Mouse (Mus musculus): Measurements from ENCODE around the gene Hspa1b. TPM values are rescaled to one million over a fixed set of nuclear protein-coding genes. Genes with fewer than 3 reads are reported as not detected.
A peak's percentile ranks its signal among the peaks of the same experiment; 100 is the strongest.
"Not testable (repeated sequence)": the region's sequence is repeated elsewhere in the genome, so short reads cannot be mapped to it uniquely, and the experiment has no call there.

Hspa1b gene
- polyA plus RNA-seq, 1 experiment from 2014 or later: 2.6 TPM

DNA sequence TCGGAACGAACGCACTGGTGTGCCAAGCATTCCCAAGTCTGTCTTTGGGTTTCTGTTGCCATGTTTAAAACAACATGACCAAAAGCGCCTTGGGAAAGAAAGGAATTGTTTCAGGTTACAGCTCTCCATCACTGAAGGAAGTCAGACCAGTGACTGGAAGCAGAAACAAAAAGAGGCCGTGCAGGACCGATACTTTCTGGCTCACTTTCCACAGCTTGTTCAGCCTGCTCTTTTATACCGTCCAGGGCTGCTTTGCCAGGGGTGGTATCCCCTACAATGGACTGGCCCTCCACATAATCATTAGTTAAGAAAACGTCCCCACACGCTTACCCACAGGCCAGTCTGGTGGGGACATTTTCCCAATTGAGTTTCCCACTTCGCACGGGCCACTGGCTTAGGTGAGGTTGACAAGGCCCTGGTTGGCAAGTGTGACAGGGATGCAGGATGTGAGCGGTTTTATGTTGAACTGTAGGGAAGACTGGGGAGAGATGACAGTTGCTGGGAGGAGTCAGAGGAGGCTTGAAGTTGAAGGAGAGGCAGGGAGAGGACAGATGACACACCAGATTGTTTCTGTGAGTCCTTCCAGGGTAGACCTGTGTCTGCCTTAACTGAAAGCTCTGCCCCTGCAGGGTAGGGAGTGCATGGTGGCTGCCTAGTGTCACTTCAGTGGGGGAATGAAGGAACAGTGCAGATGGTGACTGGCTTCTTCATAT lies 43.3 kb upstream of the Hspa1b start:
- 4% methylated on average over 12 of the region's 12 CpGs for WGBS
- Histone ChIP-seq H3K27me3 (ENCODE audit: insufficient read depth, low read length) (no peaks in the 10 kb centered on the region), H3K9ac (ENCODE audit: low read depth, low read length) (peak overlapping the region; percentile 85), H3K4me3 (replicated peaks; ENCODE audit: low read depth, low read length) (peak overlapping the region; percentile 78), H3K4me1 (replicated peaks; ENCODE audit: insufficient read depth, low read length) (peaks cover 14% of the 10 kb centered on the region), H3K9me3 (replicated peaks; ENCODE audit: low read length) (no peaks in the 10 kb centered on the region), H3K4me2 (ENCODE audit: low read length) (peak overlapping the region; percentile 100), H3K36me3 (ENCODE audit: insufficient read depth, low read length) (peaks cover 23% of the 10 kb centered on the region), H3K27ac (peak overlapping the region; percentile 98)
- TF ChIP-seq CTCF (IDR thresholded peaks at IDR 0.05; ENCODE audit: low read depth): no peak
- ATAC-seq (replicated peaks; ENCODE audit: low FRiP score, low read depth) (no peak), DNase-seq (ENCODE audit: low spot score) (peak; percentile 52)

DNA sequence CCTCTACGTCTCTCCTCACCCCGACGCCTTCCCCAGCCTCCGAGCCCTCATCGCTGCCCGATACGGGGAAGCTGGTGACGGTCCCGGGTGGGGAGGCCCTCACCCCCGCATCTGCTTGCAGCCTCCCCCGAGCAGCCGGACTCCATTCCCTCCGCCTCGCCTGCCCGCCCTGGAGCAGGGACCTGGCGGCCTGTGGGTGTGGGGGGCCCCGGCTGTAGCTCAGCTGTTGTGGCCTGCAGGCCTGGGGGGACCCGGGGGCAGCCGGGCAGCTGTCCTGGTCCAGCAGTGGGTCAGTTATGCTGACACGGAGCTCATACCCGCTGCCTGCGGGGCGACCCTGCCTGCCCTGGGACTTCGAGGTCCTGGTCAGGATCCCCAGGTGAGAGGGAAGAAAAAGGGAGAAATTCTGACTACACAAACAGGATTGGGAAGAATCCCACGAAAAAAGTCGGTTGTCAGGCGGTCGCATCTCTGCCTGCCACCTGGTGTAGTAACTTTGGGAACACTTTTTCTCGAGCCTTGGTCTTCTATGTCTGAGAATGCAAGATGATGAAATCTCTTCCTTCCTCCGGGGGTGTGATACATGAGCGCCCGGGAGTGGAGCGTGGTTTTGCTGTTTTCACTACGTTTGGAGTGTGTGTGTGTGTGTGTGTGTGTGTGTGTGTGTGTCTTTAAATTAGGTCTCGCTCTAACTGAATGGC lies 42.6 kb upstream of the Hspa1b start:
- under 1% methylated on average over 35 of the region's 35 CpGs for WGBS
- TF ChIP-seq CTCF (IDR thresholded peaks at IDR 0.05; ENCODE audit: low read depth): no peak
- peak; percentile 22 for ATAC-seq (replicated peaks; ENCODE audit: low FRiP score, low read depth)
- Histone ChIP-seq H3K4me2 (ENCODE audit: low read length) (peak overlapping the region; percentile 100), H3K4me3 (replicated peaks; ENCODE audit: low read depth, low read length) (peak overlapping the region; percentile 78), H3K36me3 (ENCODE audit: insufficient read depth, low read length) (peaks cover 21% of the 10 kb centered on the region), H3K27me3 (ENCODE audit: insufficient read depth, low read length) (no peaks in the 10 kb centered on the region), H3K9me3 (replicated peaks; ENCODE audit: low read length) (no peaks in the 10 kb centered on the region), H3K27ac (peak overlapping the region; percentile 98), H3K9ac (ENCODE audit: low read depth, low read length) (peak overlapping the region; percentile 85), H3K4me1 (replicated peaks; ENCODE audit: insufficient read depth, low read length) (peaks cover 14% of the 10 kb centered on the region)
- DNase-seq (ENCODE audit: low spot score): peak; percentile 49

GRCm38 (mm10) chr17:35000717-35001451 lies 41.8 kb upstream of the Hspa1b start, which contains the start of gene Vars:
Gene Vars (plus strand): TSS chr17:35000987.
- TF ChIP-seq CTCF (IDR thresholded peaks at IDR 0.05; ENCODE audit: low read depth): no peak
- H3K27me3 ChIP-seq (ENCODE audit: insufficient read depth, low read length): no peaks in the 10 kb centered on the region
- peak; percentile 91 for DNase-seq (ENCODE audit: low spot score)
- WGBS: under 1% methylated on average over 81 of the region's 83 CpGs
- H3K27ac ChIP-seq: peak within 1 kb of the TSS; percentile 98
- H3K9ac ChIP-seq (ENCODE audit: low read depth, low read length): peak within 1 kb of the TSS; percentile 85
- ATAC-seq (replicated peaks; ENCODE audit: low FRiP score, low read depth): peak; percentile 91
- H3K4me2 ChIP-seq (ENCODE audit: low read length): peak within 1 kb of the TSS; percentile 100
- peaks cover 18% of the 10 kb centered on the region for H3K36me3 ChIP-seq (ENCODE audit: insufficient read depth, low read length)
- peak within 1 kb of the TSS; percentile 78 for H3K4me3 ChIP-seq (replicated peaks; ENCODE audit: low read depth, low read length)
- peaks cover 14% of the 10 kb centered on the region for H3K4me1 ChIP-seq (replicated peaks; ENCODE audit: insufficient read depth, low read length)
- no peaks in the 10 kb centered on the region for H3K9me3 ChIP-seq (replicated peaks; ENCODE audit: low read length)

- Histone ChIP-seq H3K4me3 (replicated peaks; ENCODE audit: low read depth, low read length) (peak overlapping the region; percentile 78), H3K27ac (peak overlapping the region; percentile 98), H3K36me3 (ENCODE audit: insufficient read depth, low read length) (peaks cover 10% of the 10 kb centered on the region), H3K4me1 (replicated peaks; ENCODE audit: insufficient read depth, low read length) (peaks cover 14% of the 10 kb centered on the region), H3K4me2 (ENCODE audit: low read length) (peak overlapping the region; percentile 100), H3K9ac (ENCODE audit: low read depth, low read length) (peak overlapping the region; percentile 85)
- WGBS: 16% methylated on average over 28 of the region's 32 CpGs
- not testable (repeated sequence) for ATAC-seq (replicated peaks; ENCODE audit: low FRiP score, low read depth); H3K27me3 ChIP-seq (ENCODE audit: insufficient read depth, low read length); H3K9me3 ChIP-seq (replicated peaks; ENCODE audit: low read length)
- peak; percentile 19 for DNase-seq (ENCODE audit: low spot score)
These were observed 41.1 kb upstream of the Hspa1b start for GRCm38 (mm10) chr17:34999871-35000716.

- no peak for TF ChIP-seq CTCF (IDR thresholded peaks at IDR 0.05; ENCODE audit: low read depth)
- Histone ChIP-seq H3K4me2 (ENCODE audit: low read length) (peak overlapping the region; percentile 68; the same call in 1 of the 2 replicates), H3K4me3 (replicated peaks; ENCODE audit: low read depth, low read length) (no peak overlapping the region), H3K4me1 (replicated peaks; ENCODE audit: insufficient read depth, low read length) (peaks cover 14% of the 10 kb centered on the region), H3K27me3 (ENCODE audit: insufficient read depth, low read length) (no peaks in the 10 kb centered on the region), H3K36me3 (ENCODE audit: insufficient read depth, low read length) (no peaks in the 10 kb centered on the region), H3K27ac (no peak overlapping the region), H3K9me3 (replicated peaks; ENCODE audit: low read length) (no peaks in the 10 kb centered on the region), H3K9ac (ENCODE audit: low read depth, low read length) (no peak overlapping the region)
- no peak for DNase-seq (ENCODE audit: low spot score)
- 93% methylated on average over 15 of the region's 15 CpGs for WGBS
- ATAC-seq (replicated peaks; ENCODE audit: low FRiP score, low read depth): no peak
These were observed 39.7 kb upstream of the Hspa1b start for GRCm38 (mm10) chr17:34998526-34999430.
